Mouse (Mus musculus) layer of hippocampus, adult 2 months (tissue): ENCODE results near the gene Gm6034. TPM values are rescaled to one million over a fixed set of nuclear protein-coding genes. Genes with fewer than 3 reads are reported as not detected.
"Not testable (repeated sequence)": the region's sequence is repeated elsewhere in the genome, so short reads cannot be mapped to it uniquely, and the experiment has no call there.

Experiments used
- DNase-seq, 2 experiments: peaks; one replicate each; pipeline ENCODE4 v3.0.0; 2022; ENCODE audit warnings: low spot score in 2 of 2
- H3K27ac ChIP-seq: fragments of 200-600 bp; 2 replicates; pipeline ENCODE4 v1.8.1; 2022
- H3K4me3 ChIP-seq: fragments of 200-600 bp; 2 replicates; pipeline ENCODE4 v1.8.1; 2022; ENCODE audit warnings: mild to moderate bottlenecking
- CTCF ChIP-seq: fragments of 200-600 bp; conservative IDR thresholded peaks from 2 replicates; pipeline ENCODE4 v1.8.1; 2022; ENCODE audit warnings: antibody characterized with exemption, mild to moderate bottlenecking, moderate library complexity
- long read RNA-seq, 2 experiments: library from polyadenylated mRNA; stranded (forward); transcript quantifications; one replicate each; pipeline ENCODE4 v2.0.0; 2021; ENCODE audit warnings: borderline mapping rate in 2 of 2
- total RNA-seq, 2 experiments: library from RNA; stranded (reverse); gene quantifications; 2 replicates each; pipeline ENCODE4 v1.2.3; 2021

Gene Gm6034
- not detected for total RNA-seq
- long read RNA-seq, experiment 1 = 0 reads
- long read RNA-seq, experiment 2 = 0 reads

DNA sequence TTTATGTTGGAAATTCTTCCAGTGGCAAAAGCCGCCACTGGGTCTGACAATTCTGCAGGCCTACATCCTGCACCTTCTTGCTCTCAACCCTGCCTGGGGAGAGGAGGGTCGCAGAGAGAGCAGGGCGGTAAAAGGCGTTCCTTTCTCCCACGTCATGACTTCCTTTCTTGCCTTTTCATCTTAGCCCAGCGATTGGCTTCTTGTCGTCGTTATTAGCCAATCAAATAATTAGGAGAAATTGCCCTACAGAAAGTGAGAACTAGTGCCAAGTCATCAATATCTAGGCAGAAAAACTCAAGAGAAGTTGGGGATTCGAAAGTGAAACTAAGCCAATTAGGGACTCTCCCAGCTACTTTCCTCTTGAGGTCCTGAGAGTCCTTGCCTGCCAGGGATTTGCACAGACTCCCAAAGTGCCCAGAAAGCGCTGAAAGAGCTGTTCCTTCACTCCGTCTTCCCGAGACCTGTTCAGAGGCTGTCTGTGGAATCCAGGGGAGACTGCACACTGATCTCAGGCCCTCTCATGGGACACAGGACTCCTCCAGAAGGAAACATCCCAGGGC, at the start of gene Gm6034, which contains the start of gene H2-T22:
Gm6034 (plus strand) TSS at position 352 of the 560 bp plus-strand sequence.
H2-T22 (minus strand) TSS at position 138 of the 560 bp plus-strand sequence.
- Histone ChIP-seq H3K27ac (peak within 1 kb of the TSS; percentile 66), H3K4me3 (peak within 1 kb of the TSS; percentile 65)
- peak; percentile 68 to 88 for DNase-seq

DNA sequence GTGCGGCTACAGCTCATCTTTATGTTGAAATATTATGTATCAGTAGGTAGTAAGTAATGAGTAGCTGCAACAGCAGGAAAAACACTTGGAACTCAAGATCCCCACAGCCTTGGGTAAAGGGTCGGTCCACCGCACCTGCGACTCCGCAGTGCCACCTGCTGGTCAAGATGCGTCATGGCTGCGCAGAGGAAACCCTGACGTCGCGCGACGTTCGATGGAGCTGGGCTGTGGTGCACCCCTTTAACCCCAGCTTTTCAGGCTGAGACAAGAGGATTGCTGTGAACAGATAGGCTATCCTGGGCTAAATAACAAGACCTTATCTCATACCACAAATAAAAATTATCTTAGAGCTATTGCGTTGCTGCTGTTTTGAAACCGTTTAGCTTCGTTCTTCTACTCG, 49.1 kb upstream of the Gm6034 start:
- DNase-seq = peak; percentile 78
- Histone ChIP-seq H3K27ac (peak overlapping the region; percentile 88), H3K4me3 (peak overlapping the region; percentile 78)
- TF ChIP-seq CTCF = peak; percentile 99

DNA sequence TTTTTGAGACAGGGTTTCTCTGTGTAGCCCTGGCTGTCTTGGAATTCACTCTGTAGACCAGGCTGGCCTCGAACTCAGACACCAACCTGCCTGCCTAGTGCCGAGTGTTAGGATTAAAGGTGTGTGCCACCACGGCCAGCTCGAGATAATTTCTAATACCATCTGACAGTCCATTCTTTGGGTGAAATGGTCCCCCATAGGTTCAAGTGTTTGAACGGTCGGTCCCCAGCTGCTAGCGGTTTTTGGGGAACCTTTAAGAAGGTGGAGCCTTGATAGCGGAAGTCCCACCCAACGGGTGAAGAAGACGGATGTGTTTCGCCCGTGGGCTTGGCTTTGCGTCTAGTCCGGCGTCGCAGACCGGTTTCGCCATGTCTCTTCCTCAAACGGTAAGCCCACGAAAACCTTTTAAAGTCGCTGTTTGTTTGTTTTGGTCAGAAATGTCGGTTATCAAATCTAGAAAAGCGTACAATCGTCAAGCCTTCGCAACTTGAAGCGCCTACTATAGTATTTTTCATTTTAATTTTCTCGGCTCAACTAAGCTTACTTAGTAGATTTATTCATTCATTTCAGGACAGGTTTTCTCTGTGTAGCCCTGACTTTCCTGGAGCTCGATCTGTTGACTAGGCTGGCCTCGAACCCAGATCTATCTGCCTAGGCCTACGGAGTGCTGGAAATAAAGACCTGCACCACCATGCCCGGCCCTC, 48.4 kb upstream of the Gm6034 start:
- peak; percentile 78 to 86 for DNase-seq
- TF ChIP-seq CTCF = no peak
- peak overlapping the region; percentile 88 for H3K27ac ChIP-seq
- H3K4me3 ChIP-seq = peak overlapping the region; percentile 78

DNA sequence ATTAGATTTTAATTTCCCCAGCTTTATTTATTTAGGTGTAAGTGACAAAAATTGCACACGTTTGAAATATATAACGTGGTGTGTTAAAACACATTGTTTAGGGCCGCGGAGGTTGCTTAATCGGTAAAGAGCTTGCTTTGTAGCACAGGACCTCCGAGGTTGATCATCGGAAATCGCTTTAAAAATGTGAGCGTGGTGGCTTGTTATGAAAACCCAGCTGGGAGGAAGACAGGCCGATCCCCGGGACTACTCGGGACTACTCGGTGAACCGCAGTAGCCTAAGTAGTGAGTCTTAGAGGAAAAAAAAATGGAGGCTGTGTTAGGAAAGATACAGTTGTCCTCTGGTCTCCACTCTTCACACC, 47.9 kb upstream of the Gm6034 start:
- TF ChIP-seq CTCF = no peak
- no peak for DNase-seq
- Histone ChIP-seq H3K27ac (peak overlapping the region; percentile 88), H3K4me3 (peak overlapping the region; percentile 78)

DNA sequence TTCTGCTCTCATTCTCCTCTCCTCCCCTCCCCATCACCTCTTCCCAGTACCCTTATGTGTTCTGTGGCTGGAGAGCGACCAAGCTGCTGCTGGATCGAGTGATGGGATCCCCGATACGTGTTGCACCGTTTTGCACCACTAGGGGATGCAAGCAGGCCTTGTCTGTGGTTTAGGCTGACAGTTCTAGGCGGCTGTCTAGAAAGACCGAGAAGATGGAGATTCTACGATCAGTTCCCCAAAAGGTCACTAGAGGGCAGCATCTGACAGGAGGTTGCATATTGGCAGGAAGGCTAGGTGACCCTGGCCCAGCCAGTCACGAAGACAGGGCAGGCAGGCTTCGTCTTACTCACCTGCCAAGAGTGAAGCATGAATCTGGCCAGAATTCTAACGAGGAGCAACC, 45.8 kb upstream of the Gm6034 start:
- Histone ChIP-seq H3K27ac (0 out of 2 replicates have a peak overlapping the region, but pooled peaks have one; percentile 16), H3K4me3 (peak overlapping the region; percentile 5; the same call in 1 of the 2 replicates)
- peak; percentile 94 to 96 for DNase-seq
- peak; percentile 87 for TF ChIP-seq CTCF

DNA sequence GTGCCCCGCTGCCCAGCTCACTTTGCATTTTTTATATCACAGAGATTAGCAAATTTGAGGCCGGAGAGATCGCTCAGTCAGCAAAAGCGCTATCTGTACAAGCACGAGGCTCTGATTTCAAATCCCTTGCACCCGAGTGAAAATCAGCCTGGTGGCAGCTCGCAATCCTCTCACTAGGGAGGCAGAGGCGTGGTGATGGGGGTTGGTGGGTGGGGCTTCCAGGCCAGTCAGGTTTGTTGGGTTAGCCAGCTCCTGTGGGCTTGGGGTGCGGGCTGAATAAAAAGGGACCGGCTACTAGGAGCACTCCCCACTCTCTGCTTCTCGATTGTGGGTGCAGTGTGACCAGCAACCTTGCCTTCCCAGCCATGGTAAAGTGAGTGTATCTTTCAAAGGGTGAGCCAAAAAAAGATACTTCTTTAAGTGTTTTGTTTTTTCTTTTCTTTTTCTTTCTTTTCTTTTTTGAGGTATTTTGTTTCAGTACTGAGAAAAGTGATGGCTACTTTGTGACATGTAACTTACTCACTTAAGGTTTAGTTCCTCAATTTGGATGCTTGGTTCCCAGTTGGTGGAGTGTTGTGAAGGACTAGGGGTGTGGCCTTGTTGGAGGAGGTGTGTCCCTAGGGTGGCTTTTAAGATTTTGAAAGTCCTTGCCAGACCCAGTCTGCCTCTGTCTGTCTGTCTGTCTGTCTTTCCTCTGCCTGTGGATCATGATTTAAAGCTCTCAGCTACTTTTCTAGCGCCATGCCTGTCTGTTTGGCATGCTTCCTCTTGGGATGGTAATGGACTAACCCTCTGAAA, 44.8 kb upstream of the Gm6034 start:
- TF ChIP-seq CTCF = no peak
- no peak for DNase-seq
- Histone ChIP-seq H3K27ac (no peak overlapping the region), H3K4me3 (no peak overlapping the region; the same call in 1 of the 2 replicates)

DNA sequence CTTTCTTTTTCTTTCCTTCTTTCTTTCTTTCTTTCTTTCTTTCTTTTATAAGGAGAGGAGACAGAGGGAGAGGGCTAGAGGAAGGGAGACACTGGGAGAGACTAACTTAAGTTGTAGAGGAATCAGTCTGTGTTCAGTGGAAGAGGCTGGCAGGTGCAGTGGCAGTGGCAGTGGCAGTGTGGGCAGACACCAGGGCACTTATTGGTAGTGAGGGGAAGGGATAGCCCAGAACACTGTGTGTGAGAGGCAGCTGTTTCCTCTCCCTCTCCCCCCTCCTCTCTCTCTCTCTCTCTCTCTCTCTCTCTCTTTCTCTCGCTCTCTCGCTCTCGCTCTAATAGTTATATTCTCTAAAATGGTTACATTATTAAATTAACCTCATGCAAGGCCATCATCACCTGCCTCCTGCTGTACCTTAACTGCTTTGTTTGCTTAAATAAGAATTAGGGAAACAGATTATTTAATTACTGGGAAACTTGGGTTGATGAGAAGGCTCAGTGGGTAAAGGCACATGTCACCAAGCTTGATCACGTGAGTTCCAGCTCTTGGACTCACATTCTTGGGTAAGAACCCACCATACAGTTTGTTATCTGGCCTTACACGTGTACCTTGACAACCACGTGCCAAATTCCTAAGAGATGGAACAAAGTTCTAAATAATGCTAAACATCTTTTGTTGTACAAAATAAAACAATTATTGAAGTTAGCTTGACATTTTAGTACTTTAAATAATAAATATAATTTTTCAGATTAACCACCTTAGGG, 44.0 kb upstream of the Gm6034 start:
- TF ChIP-seq CTCF = no peak
- no peak overlapping the region for H3K4me3 ChIP-seq
- DNase-seq = no peak
- H3K27ac ChIP-seq = no peak overlapping the region

DNA sequence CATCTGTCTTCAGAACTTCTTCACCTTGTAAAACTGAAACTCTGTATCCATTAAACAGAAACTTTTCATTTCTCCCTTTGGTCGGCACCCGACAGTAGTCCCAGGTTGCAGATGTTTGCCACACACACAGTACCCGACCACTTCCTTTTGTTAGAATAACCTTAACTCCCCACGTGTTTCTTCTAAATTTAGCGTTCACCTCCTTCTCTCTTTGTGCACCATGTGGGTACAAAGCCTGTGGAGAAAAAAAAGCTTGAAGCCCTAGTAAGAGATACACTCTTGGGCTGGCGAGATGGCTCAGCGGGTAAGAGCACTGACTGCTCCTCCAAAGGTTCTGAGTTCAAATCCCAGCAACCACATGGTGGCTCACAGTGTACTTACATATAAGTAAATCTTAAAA, 43.4 kb upstream of the Gm6034 start:
- Histone ChIP-seq H3K4me3 (no peak overlapping the region), H3K27ac (no peak overlapping the region)
- no peak for TF ChIP-seq CTCF
- DNase-seq = no peak

DNA sequence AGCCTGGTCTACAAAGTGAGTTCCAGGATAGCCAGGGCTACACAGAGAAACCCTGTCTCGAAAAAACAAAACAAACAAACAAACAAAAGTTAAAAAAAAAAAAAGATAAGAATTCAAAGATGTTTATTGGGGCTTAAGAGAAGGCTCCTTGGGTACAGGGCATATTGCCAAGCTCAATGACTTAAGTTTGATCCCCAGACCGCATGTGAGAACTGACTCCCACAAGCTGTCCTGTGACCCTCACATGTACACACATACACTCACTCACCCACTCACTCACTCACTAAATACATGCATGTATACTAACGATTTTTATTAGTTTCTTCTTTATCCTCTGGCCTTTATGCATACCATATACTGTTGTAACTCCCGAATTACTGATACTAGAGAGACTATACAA, 42.4 kb upstream of the Gm6034 start:
- Histone ChIP-seq H3K27ac (no peak overlapping the region), H3K4me3 (no peak overlapping the region)
- DNase-seq = no peak
- no peak for TF ChIP-seq CTCF

DNA sequence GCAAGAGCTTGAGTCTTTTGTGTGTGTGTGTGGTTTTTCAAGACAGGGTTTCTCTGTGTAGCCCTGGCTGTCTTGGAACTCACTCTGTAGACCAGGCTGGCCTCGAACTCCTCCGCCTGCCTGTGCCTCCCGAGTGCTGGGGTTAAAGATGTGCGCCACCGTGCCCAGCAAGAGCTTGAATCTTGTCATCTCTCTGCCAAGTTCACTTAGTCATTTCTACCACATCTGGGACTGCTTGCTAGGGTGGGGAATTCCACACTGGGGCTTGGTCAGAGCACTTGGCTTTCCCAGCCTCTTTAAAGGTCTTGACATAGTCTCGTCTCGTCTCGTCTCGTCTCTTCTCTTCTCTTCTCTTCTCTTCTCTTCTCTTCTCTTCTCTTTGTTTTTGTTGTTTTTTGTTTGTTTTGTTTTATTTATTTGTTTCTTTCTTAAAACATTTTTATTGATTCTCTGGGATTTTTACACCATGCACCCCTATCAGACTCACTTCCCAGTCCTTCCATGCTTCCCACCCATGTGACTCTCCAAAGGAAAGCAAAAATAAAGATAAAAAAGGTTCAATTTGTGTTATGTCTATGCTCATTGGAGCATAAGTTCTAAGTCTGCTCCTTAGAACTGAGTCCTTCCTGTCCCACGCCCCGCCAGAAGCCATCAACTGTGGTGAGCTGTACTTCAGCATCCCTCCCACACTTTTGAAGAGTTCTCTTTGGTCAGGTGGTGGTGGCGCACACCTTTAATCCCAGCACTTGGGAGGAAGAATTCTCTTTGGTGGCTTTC, 41.5 kb upstream of the Gm6034 start:
- DNase-seq = no peak
- TF ChIP-seq CTCF = no peak
- Histone ChIP-seq H3K27ac (no peak overlapping the region), H3K4me3 (no peak overlapping the region)

DNA sequence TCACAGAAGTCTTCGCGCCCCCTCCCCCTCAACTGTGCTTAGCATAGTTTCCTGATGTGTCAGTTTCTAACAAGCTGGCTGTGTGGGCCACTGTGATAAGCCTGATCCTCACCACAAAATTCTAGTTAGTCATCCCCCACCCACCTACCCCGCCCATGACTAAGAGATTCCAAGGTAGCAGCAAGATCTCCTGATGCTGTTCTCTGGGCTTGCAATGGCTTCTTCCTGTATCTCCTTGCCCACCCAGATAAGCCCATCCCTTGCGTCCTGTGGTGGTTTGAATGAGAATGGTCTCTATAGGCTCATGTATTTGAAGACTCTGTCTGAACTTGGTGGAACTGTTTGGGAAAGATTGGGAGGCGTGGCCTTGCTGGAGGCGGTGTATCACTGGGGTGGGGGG, 40.8 kb upstream of the Gm6034 start:
- no peak for DNase-seq
- Histone ChIP-seq H3K27ac (no peak overlapping the region), H3K4me3 (no peak overlapping the region)
- no peak for TF ChIP-seq CTCF

DNA sequence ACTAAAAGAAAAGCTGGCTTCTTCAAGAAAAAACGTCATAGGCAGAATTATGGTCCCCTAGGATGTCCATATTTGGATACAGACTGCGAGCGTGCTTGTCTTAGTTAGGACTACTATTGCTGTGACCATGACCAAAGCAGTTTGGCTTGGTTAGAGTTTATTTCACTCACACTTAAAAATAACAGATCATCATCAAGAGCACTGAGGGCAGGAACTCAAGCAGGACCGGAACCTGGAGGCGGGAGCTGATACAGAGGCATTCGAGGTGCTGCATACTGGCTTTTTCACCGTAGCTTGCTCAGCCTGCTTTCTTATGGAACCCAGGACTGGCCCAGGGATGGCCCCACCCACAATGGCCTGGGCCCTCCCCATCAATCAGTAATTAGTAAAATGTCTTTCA, 39.4 kb upstream of the Gm6034 start:
- Histone ChIP-seq H3K4me3 (no peak overlapping the region), H3K27ac (no peak overlapping the region)
- TF ChIP-seq CTCF = no peak
- no peak for DNase-seq

DNA sequence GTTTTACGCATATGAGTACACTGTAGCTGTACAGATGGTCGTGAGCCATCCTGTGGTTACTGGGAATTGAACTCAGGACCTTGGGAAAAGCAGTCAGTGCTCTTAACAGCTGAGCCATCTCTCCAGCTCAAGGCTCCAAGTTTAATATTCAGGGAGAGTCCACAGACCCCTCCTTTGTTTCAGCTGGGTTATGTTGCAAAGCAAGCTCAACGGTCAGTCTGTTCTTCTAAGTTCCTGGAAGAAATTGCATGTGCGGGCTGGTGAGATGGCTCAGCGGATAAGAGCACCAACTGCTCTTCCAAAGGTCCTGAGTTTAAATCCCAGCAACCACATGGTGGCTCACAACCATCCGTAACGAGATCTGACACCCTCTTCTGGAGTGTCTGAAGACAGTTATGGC, 38.4 kb upstream of the Gm6034 start:
- H3K4me3 ChIP-seq, H3K27ac ChIP-seq, DNase-seq: not testable (repeated sequence)
